Mouse (Mus musculus) B cell, adult 2 months (primary cell): ENCODE results near the gene Edn2.

Experiments used
- DNase-seq, 2 experiments: peaks; one replicate each; pipeline ENCODE4 v3.0.0; 2022

Edn2 gene

GRCm38 (mm10) chr4:120158714-120159310, 2.2 kb upstream of the Edn2 start:
- DNase-seq = no peak

GRCm38 (mm10) chr4:120162586-120162985, 1.6 kb downstream of the Edn2 start:
- no peak for DNase-seq

- no peak for DNase-seq
These were observed 2.2 kb downstream of the Edn2 start for GRCm38 (mm10) chr4:120163242-120163641.

- DNase-seq = no peak
These were observed 3.3 kb downstream of the Edn2 start for GRCm38 (mm10) chr4:120164316-120164715.

- DNase-seq = no peak
These were observed 6.8 kb downstream of the Edn2 start for GRCm38 (mm10) chr4:120167778-120168177.

GRCm38 (mm10) chr4:120168346-120168745, 7.3 kb downstream of the Edn2 start:
- DNase-seq = no peak

- DNase-seq = no peak
These were observed 9.5 kb downstream of the Edn2 start for GRCm38 (mm10) chr4:120170387-120170936.

- DNase-seq = no peak
These were observed 11.2 kb downstream of the Edn2 start for GRCm38 (mm10) chr4:120172050-120172684.

GRCm38 (mm10) chr4:120179123-120179522, 18.1 kb downstream of the Edn2 start:
- DNase-seq = no peak

GRCm38 (mm10) chr4:120180535-120180934, 19.5 kb downstream of the Edn2 start:
- DNase-seq = no peak

GRCm38 (mm10) chr4:120184374-120184991, 23.5 kb downstream of the Edn2 start:
- DNase-seq = no peak

GRCm38 (mm10) chr4:120186441-120186840, 25.4 kb downstream of the Edn2 start:
- no peak for DNase-seq

- no peak for DNase-seq
These were observed 25.9 kb downstream of the Edn2 start for GRCm38 (mm10) chr4:120186934-120187333.

GRCm38 (mm10) chr4:120188204-120188603, 27.2 kb downstream of the Edn2 start:
- no peak for DNase-seq

- no peak for DNase-seq
These were observed 27.7 kb downstream of the Edn2 start for GRCm38 (mm10) chr4:120188651-120189161.

- no peak for DNase-seq
These were observed 28.9 kb downstream of the Edn2 start for GRCm38 (mm10) chr4:120189941-120190340.

GRCm38 (mm10) chr4:120191987-120192386, 31.0 kb downstream of the Edn2 start:
- DNase-seq = no peak

- DNase-seq = no peak
These were observed 33.0 kb downstream of the Edn2 start for GRCm38 (mm10) chr4:120194026-120194425.

- DNase-seq = no peak
These were observed 34.0 kb downstream of the Edn2 start for GRCm38 (mm10) chr4:120194965-120195364.

- no peak for DNase-seq
These were observed 38.3 kb downstream of the Edn2 start for GRCm38 (mm10) chr4:120199184-120199885.

- no peak for DNase-seq
These were observed 39.7 kb downstream of the Edn2 start for GRCm38 (mm10) chr4:120200551-120201266.

- DNase-seq = no peak
These were observed 43.4 kb downstream of the Edn2 start for GRCm38 (mm10) chr4:120204357-120204942.
